Mouse (Mus musculus) forebrain, embryonic 14.5 days (tissue): Measurements from ENCODE around the gene Ctr9. TPM values are rescaled to one million over a fixed set of nuclear protein-coding genes. Genes with fewer than 3 reads are reported as not detected.

Experiments used
- ATAC-seq: fragments of 200-750 bp; cut with Nextera tagmentation; 2 replicates; pipeline ENCODE4 v1.8.0; 2017; ENCODE audit warnings: mild to moderate bottlenecking, moderate library complexity
- DNase-seq: peaks from one replicate; pipeline ENCODE4 v3.0.0-alpha.2; 2015; ENCODE audit warnings: low spot score
- H3K27ac ChIP-seq: fragments of 300-500 bp; sonication (generic); 2 replicates; pipeline ENCODE4 v1.5.1; 2014; ENCODE audit warnings: low read depth, mild to moderate bottlenecking, control low read depth, low read length, moderate library complexity
- H3K27me3 ChIP-seq: fragments of 300-500 bp; sonication (generic); replicated peaks from 2 replicates; pipeline ENCODE4 v1.6.1; 2014; ENCODE audit warnings: low read length, control low read depth, mixed read lengths; ENCODE audit not compliant: control insufficient read depth, insufficient read depth
- H3K36me3 ChIP-seq: fragments of 300-500 bp; sonication (generic); 2 replicates; pipeline ENCODE4 v1.6.1; 2014; ENCODE audit warnings: low read length, control low read depth; ENCODE audit not compliant: control insufficient read depth, insufficient read depth
- H3K4me1 ChIP-seq: fragments of 300-500 bp; sonication (generic); 2 replicates; pipeline ENCODE4 v1.6.1; 2014; ENCODE audit warnings: antibody characterized with exemption, low read length, control low read depth; ENCODE audit not compliant: control insufficient read depth, insufficient read depth
- H3K4me2 ChIP-seq: fragments of 300-500 bp; sonication (generic); 2 replicates; pipeline ENCODE4 v1.6.1; 2014; ENCODE audit warnings: mild to moderate bottlenecking, control low read depth, low read length
- H3K4me3 ChIP-seq: fragments of 300-500 bp; sonication (generic); 2 replicates; pipeline ENCODE4 v1.5.1; 2014; ENCODE audit warnings: low read depth, low read length, control low read depth
- H3K9ac ChIP-seq: fragments of 300-500 bp; sonication (generic); 2 replicates; pipeline ENCODE4 v1.6.1; 2014; ENCODE audit warnings: mild to moderate bottlenecking, low read length, control low read depth, moderate library complexity
- H3K9me3 ChIP-seq: fragments of 300-500 bp; sonication (generic); replicated peaks from 2 replicates; pipeline ENCODE4 v1.6.1; 2016; ENCODE audit warnings: low read length, control low read depth, mixed read lengths; ENCODE audit not compliant: control insufficient read depth
- WGBS: fragments of 180-500 bp; shearing (Covaris S2); extraction: QIAGEN DNeasy Blood & Tissue Kit; methylation state at CpG from one replicate; pipeline ENCODE4 v1.1.7; 2014; 5-methylcytosine and 5-hydroxymethylcytosine counted together
- polyA plus RNA-seq: library from polyadenylated mRNA; unstranded; fragments of >200 nt; fragmentation: Nextera tagmentation; extraction: Ambion mirVana; gene quantifications from 2 replicates; pipeline ENCODE4 v1.2.1, GENCODE M21; 2014

The Ctr9 gene
- polyA plus RNA-seq, 1 experiment from 2014 or later = 62.0 TPM

- DNase-seq (no peak), ATAC-seq (no peak)
- no peaks in the 10 kb centered on the region for H3K9me3 ChIP-seq
- no peak overlapping the region for H3K27ac ChIP-seq
- no peak overlapping the region for H3K4me2 ChIP-seq
- 68% methylated on average over 4 of the region's 4 CpGs for WGBS
- no peak overlapping the region for H3K4me3 ChIP-seq
- no peaks in the 10 kb centered on the region for H3K27me3 ChIP-seq
- no peaks in the 10 kb centered on the region for H3K36me3 ChIP-seq
- H3K9ac ChIP-seq = no peak overlapping the region
- H3K4me1 ChIP-seq = peaks cover 5% of the 10 kb centered on the region; the same call in 1 of the 2 replicates
Measured at GRCm38 (mm10) chr7:111020814-111021213, 7.9 kb upstream of the Ctr9 start.

GRCm38 (mm10) chr7:111024068-111024594 lies 4.6 kb upstream of the Ctr9 start:
- 12% methylated on average over 8 of the region's 8 CpGs for WGBS
- peak; percentile 36 for DNase-seq
- no peak overlapping the region for H3K9ac ChIP-seq
- no peaks in the 10 kb centered on the region for H3K27me3 ChIP-seq
- no peaks in the 10 kb centered on the region for H3K36me3 ChIP-seq
- H3K4me2 ChIP-seq = no peak overlapping the region
- peaks cover 5% of the 10 kb centered on the region; the same call in 1 of the 2 replicates for H3K4me1 ChIP-seq
- no peak overlapping the region for H3K27ac ChIP-seq
- no peaks in the 10 kb centered on the region for H3K9me3 ChIP-seq
- ATAC-seq = no peak
- H3K4me3 ChIP-seq = no peak overlapping the region

GRCm38 (mm10) chr7:111024912-111025311 lies 3.8 kb upstream of the Ctr9 start:
- DNase-seq = no peak
- 64% methylated on average over 4 of the region's 4 CpGs for WGBS
- H3K4me2 ChIP-seq = no peak overlapping the region
- H3K4me3 ChIP-seq = no peak overlapping the region
- H3K27me3 ChIP-seq = no peaks in the 10 kb centered on the region
- no peaks in the 10 kb centered on the region for H3K9me3 ChIP-seq
- no peaks in the 10 kb centered on the region for H3K36me3 ChIP-seq
- ATAC-seq = no peak
- no peak overlapping the region for H3K9ac ChIP-seq
- no peak overlapping the region for H3K27ac ChIP-seq
- peaks cover 9% of the 10 kb centered on the region for H3K4me1 ChIP-seq

- Histone ChIP-seq H3K4me1 (peaks cover 8% of the 10 kb centered on the region), H3K9ac (peak overlapping the region; percentile 82), H3K9me3 (no peaks in the 10 kb centered on the region), H3K4me2 (peak overlapping the region; percentile 84), H3K27me3 (no peaks in the 10 kb centered on the region), H3K4me3 (peak overlapping the region; percentile 92), H3K27ac (peak overlapping the region; percentile 85), H3K36me3 (peaks cover 24% of the 10 kb centered on the region; the same call in 1 of the 2 replicates)
- ATAC-seq (peak; percentile 45), DNase-seq (no peak)
- under 1% methylated on average over 29 of the region's 29 CpGs for WGBS
Measured at GRCm38 (mm10) chr7:111029046-111029553, 349 bp downstream of the Ctr9 start.

GRCm38 (mm10) chr7:111048920-111049319 lies 20.2 kb downstream of the Ctr9 start:
- no peak for ATAC-seq
- Histone ChIP-seq H3K9ac (no peak overlapping the region), H3K36me3 (peaks cover 98% of the 10 kb centered on the region), H3K9me3 (no peaks in the 10 kb centered on the region), H3K4me3 (no peak overlapping the region), H3K27ac (no peak overlapping the region), H3K27me3 (no peaks in the 10 kb centered on the region), H3K4me1 (no peaks in the 10 kb centered on the region), H3K4me2 (no peak overlapping the region)
- 88% methylated on average over 5 of the region's 5 CpGs for WGBS
- DNase-seq = no peak

GRCm38 (mm10) chr7:111049652-111050421 lies 21.1 kb downstream of the Ctr9 start:
- ATAC-seq (no peak), DNase-seq (peak; percentile 69)
- WGBS = 60% methylated on average over 6 of the region's 6 CpGs
- no peak overlapping the region for H3K9ac ChIP-seq
- H3K36me3 ChIP-seq = peaks cover 98% of the 10 kb centered on the region
- no peak overlapping the region for H3K4me3 ChIP-seq
- H3K27me3 ChIP-seq = no peaks in the 10 kb centered on the region
- no peak overlapping the region for H3K4me2 ChIP-seq
- no peak overlapping the region for H3K27ac ChIP-seq
- no peaks in the 10 kb centered on the region for H3K9me3 ChIP-seq
- H3K4me1 ChIP-seq = no peaks in the 10 kb centered on the region

- Histone ChIP-seq H3K4me3 (no peak overlapping the region), H3K4me2 (no peak overlapping the region), H3K4me1 (no peaks in the 10 kb centered on the region), H3K9me3 (no peaks in the 10 kb centered on the region), H3K9ac (no peak overlapping the region), H3K36me3 (peaks cover 69% of the 10 kb centered on the region), H3K27me3 (no peaks in the 10 kb centered on the region), H3K27ac (no peak overlapping the region)
- DNase-seq = no peak
- no peak for ATAC-seq
- 93% methylated on average over 19 of the region's 19 CpGs for WGBS
Measured at GRCm38 (mm10) chr7:111055221-111055620, 26.5 kb downstream of the Ctr9 start.

- DNase-seq = no peak
- Histone ChIP-seq H3K9me3 (no peaks in the 10 kb centered on the region), H3K4me3 (no peak overlapping the region), H3K27ac (no peak overlapping the region), H3K4me1 (no peaks in the 10 kb centered on the region), H3K27me3 (no peaks in the 10 kb centered on the region), H3K36me3 (peaks cover 60% of the 10 kb centered on the region), H3K4me2 (no peak overlapping the region), H3K9ac (no peak overlapping the region)
- 87% methylated on average over 3 of the region's 3 CpGs for WGBS
- no peak for ATAC-seq
Measured at GRCm38 (mm10) chr7:111055984-111056657, 27.4 kb downstream of the Ctr9 start.
